ENCODE assay signal across 8 mouse cellular contexts in genomic region chr16:57243205-57243857, GRCm38 (mm10). TPM values are rescaled to one million over a fixed set of nuclear protein-coding genes. Genes with fewer than 3 reads are reported as not detected.
A peak's percentile ranks its signal among the peaks of the same experiment; 100 is the strongest.
DNase-seq lines count a peak whose midpoint lies in the region; ATAC-seq and TF ChIP-seq lines count a peak whose summit lies in the region.

No protein-coding gene starts in this region.

- intact Hi-C loops in gastrocnemius, postnatal 14 days (cut with DNase I; ENCODE audit: low total_unique reads): loop anchor here (2.0 to 5.0 kb wide), 2 partner anchors 157 to 349 kb away; no protein-coding TSS in a partner anchor
- intact Hi-C loops in gastrocnemius, postnatal 36 days (cut with DNase I): loop anchor here (2.0 to 5.0 kb wide), 3 partner anchors 155 to 354 kb away; no protein-coding TSS in a partner anchor

- DNase-seq in gastrocnemius, postnatal 14 days: peak; percentile 31
- DNase-seq in gastrocnemius, postnatal 36 days: no peak
- peak; percentile 57 for DNase-seq in limb, embryonic 14.5 days (ENCODE audit: low spot score)
- no peak for DNase-seq in stomach, postnatal 0 days (ENCODE audit: low spot score)
- DNase-seq in right cerebral cortex, postnatal 14 days: no peak

- no peaks in the 10 kb centered on the region for H3K9me3 ChIP-seq in ES-Bruce4 (replicated peaks; ENCODE audit: control insufficient read depth, insufficient read depth, low read length, poor library complexity, severe bottlenecking)
- no peaks in the 10 kb centered on the region for H3K9me3 ChIP-seq in heart, embryonic 16.5 days (replicated peaks; ENCODE audit: control insufficient read depth, low read length)
- no peaks in the 10 kb centered on the region for H3K9me3 ChIP-seq in limb, embryonic 14.5 days (ENCODE audit: control insufficient read depth, low read length)
- no peaks in the 10 kb centered on the region for H3K9me3 ChIP-seq in stomach, postnatal 0 days (ENCODE audit: control insufficient read depth, low read length)

- H3K27me3 ChIP-seq in ES-Bruce4 (ENCODE audit: control insufficient read depth, insufficient read depth, low read length, poor library complexity, severe bottlenecking): no peaks in the 10 kb centered on the region
- no peaks in the 10 kb centered on the region for H3K27me3 ChIP-seq in heart, embryonic 16.5 days (ENCODE audit: control insufficient read depth, insufficient read depth, low read length)
- no peaks in the 10 kb centered on the region for H3K27me3 ChIP-seq in limb, embryonic 14.5 days (ENCODE audit: control insufficient read depth, insufficient read depth, low read length)
- no peaks in the 10 kb centered on the region for H3K27me3 ChIP-seq in stomach, postnatal 0 days (ENCODE audit: control insufficient read depth, insufficient read depth, low read length)

- no peak overlapping the region for H3K4me2 ChIP-seq in heart, embryonic 16.5 days (ENCODE audit: low read depth, low read length)
- H3K4me2 ChIP-seq in limb, embryonic 14.5 days (replicated peaks; ENCODE audit: low read depth, low read length, severe bottlenecking): no peak overlapping the region
- no peak overlapping the region for H3K4me2 ChIP-seq in stomach, postnatal 0 days (replicated peaks; ENCODE audit: low read depth)

- ATAC-seq in heart, embryonic 16.5 days (replicated peaks; ENCODE audit: extremely low read depth, insufficient read depth, low FRiP score): peak; percentile 60
- ATAC-seq in limb, embryonic 14.5 days (ENCODE audit: low FRiP score, low read depth): peak; percentile 77
- ATAC-seq in stomach, postnatal 0 days (ENCODE audit: low FRiP score, low TSS enrichment): peak; percentile 26; the same call in 1 of the 2 replicates
- no peak for ATAC-seq in cerebellum, adult (ENCODE audit: insufficient number of reproducible peaks, low FRiP score, low TSS enrichment)

- TF ChIP-seq EP300 in ES-Bruce4 (IDR thresholded peaks at IDR 0.05; ENCODE audit: insufficient read depth, low read depth, low read length): peak; percentile 87
- TF ChIP-seq EP300 in stomach, postnatal 0 days (optimal IDR thresholded peaks at IDR 0.05): no peak

- H3K4me1 ChIP-seq in ES-Bruce4 (ENCODE audit: control insufficient read depth, insufficient read depth, low read length): peaks cover 8% of the 10 kb centered on the region
- H3K4me1 ChIP-seq in heart, embryonic 16.5 days (ENCODE audit: control insufficient read depth, insufficient read depth, low read length): no peaks in the 10 kb centered on the region
- peaks cover 9% of the 10 kb centered on the region; the same call in 1 of the 2 replicates for H3K4me1 ChIP-seq in limb, embryonic 14.5 days (ENCODE audit: control insufficient read depth, insufficient read depth, low read length)
- no peaks in the 10 kb centered on the region for H3K4me1 ChIP-seq in stomach, postnatal 0 days (replicated peaks; ENCODE audit: control insufficient read depth, insufficient read depth)

- H3K9ac ChIP-seq in ES-Bruce4 (ENCODE audit: low read depth, poor library complexity, severe bottlenecking): no peak overlapping the region
- H3K9ac ChIP-seq in heart, embryonic 16.5 days (ENCODE audit: low read length): no peak overlapping the region
- no peak overlapping the region for H3K9ac ChIP-seq in limb, embryonic 14.5 days (ENCODE audit: low read depth, low read length, severe bottlenecking)
- H3K9ac ChIP-seq in stomach, postnatal 0 days (ENCODE audit: low read length): no peak overlapping the region

- peak overlapping the region; percentile 56 for H3K27ac ChIP-seq in ES-Bruce4 (ENCODE audit: insufficient read depth, low read length)
- H3K27ac ChIP-seq in heart, embryonic 16.5 days (ENCODE audit: low read length): no peak overlapping the region
- H3K27ac ChIP-seq in limb, embryonic 14.5 days (replicated peaks; ENCODE audit: low read depth, low read length): no peak overlapping the region; the same call in 1 of the 2 replicates
- H3K27ac ChIP-seq in stomach, postnatal 0 days (replicated peaks): no peak overlapping the region

- TF ChIP-seq POLR2A in ES-Bruce4 (IDR thresholded peaks at IDR 0.05; ENCODE audit: insufficient read depth, low read length): no peak
- no peak for TF ChIP-seq POLR2A in limb, embryonic 14.5 days (IDR thresholded peaks at IDR 0.05; ENCODE audit: borderline replicate concordance, extremely low read depth, insufficient read depth, insufficient read length)

- no peaks in the 10 kb centered on the region for H3K36me3 ChIP-seq in ES-Bruce4 (ENCODE audit: control insufficient read depth, insufficient read depth, low read length, poor library complexity, severe bottlenecking)
- no peaks in the 10 kb centered on the region for H3K36me3 ChIP-seq in heart, embryonic 16.5 days (ENCODE audit: control insufficient read depth, insufficient read depth)
- H3K36me3 ChIP-seq in limb, embryonic 14.5 days (ENCODE audit: control insufficient read depth, insufficient read depth, low read length): no peaks in the 10 kb centered on the region
- H3K36me3 ChIP-seq in stomach, postnatal 0 days (ENCODE audit: control insufficient read depth, insufficient read depth, low read length): no peaks in the 10 kb centered on the region

- WGBS in heart, embryonic 16.5 days: 48% methylated on average over 10 of the region's 10 CpGs
- 20% methylated on average over 10 of the region's 10 CpGs for WGBS in limb, embryonic 14.5 days
- 45% methylated on average over 10 of the region's 10 CpGs for WGBS in stomach, postnatal 0 days

- H3K4me3 ChIP-seq in ES-Bruce4 (ENCODE audit: low read depth, low read length): no peak overlapping the region
- H3K4me3 ChIP-seq in heart, embryonic 16.5 days (ENCODE audit: low read length): no peak overlapping the region
- H3K4me3 ChIP-seq in limb, embryonic 14.5 days (replicated peaks; ENCODE audit: low read length): no peak overlapping the region
- H3K4me3 ChIP-seq in stomach, postnatal 0 days (ENCODE audit: low read depth, low read length): no peak overlapping the region

- peak; percentile 18 for TF ChIP-seq CTCF in ES-Bruce4 (IDR thresholded peaks at IDR 0.05; ENCODE audit: low read depth, low read length)
- peak; percentile 62 for TF ChIP-seq CTCF in stomach, postnatal 0 days (IDR thresholded peaks at IDR 0.05; ENCODE audit: low read depth)

RNA-seq across cellular contexts. Expression of gene Tbc1d23, which starts 12.0 kb away (rescaled TPM):
- 10 to 100 TPM; 17.8 to 18.4 TPM for total RNA-seq in gastrocnemius, postnatal 14 days (2021)
- 10 to 100 TPM; 16.4 to 17.6 TPM for total RNA-seq in gastrocnemius, postnatal 36 days (2021)
- 32.4 and 35.5 TPM in 2 replicates for polyA plus RNA-seq in ES-Bruce4 (2011; ENCODE audit: insufficient read depth, insufficient read length, low read depth, missing spikeins)
- 17.1 and 20.0 TPM in 2 replicates for polyA plus RNA-seq in heart, embryonic 16.5 days (2015; fragmentation: Nextera tagmentation; extraction: Ambion mirVana)
- polyA plus RNA-seq in limb, embryonic 14.5 days (2012; rRNA removed): 46.6 and 51.5 TPM in 2 replicates
- polyA plus RNA-seq in limb, embryonic 14.5 days (2014; fragmentation: Nextera tagmentation; extraction: Ambion mirVana): 38.9 and 44.0 TPM in 2 replicates
- polyA plus RNA-seq in stomach, postnatal 0 days (2015; fragmentation: Nextera tagmentation; extraction: Ambion mirVana): 16.9 and 17.1 TPM in 2 replicates

RNA-seq across cellular contexts. Expression of gene Tmem30c, which starts 49.3 kb away (rescaled TPM):
- total RNA-seq in gastrocnemius, postnatal 14 days (2021): not detected
- total RNA-seq in gastrocnemius, postnatal 36 days (2021): not detected
- 0.36 TPM in 1 of 2 replicates, not detected in the other for polyA plus RNA-seq in ES-Bruce4 (2011; ENCODE audit: insufficient read depth, insufficient read length, low read depth, missing spikeins)
- not detected in 2 replicates for polyA plus RNA-seq in heart, embryonic 16.5 days (2015; fragmentation: Nextera tagmentation; extraction: Ambion mirVana)
- 0.08 and 0.35 TPM in 2 replicates for polyA plus RNA-seq in limb, embryonic 14.5 days (2012; rRNA removed)
- not detected in 2 replicates for polyA plus RNA-seq in limb, embryonic 14.5 days (2014; fragmentation: Nextera tagmentation; extraction: Ambion mirVana)
- polyA plus RNA-seq in stomach, postnatal 0 days (2015; fragmentation: Nextera tagmentation; extraction: Ambion mirVana): 0.08 TPM in 1 of 2 replicates, not detected in the other

Comparison
In these comparisons a context has a peak if more than half of its experiments do, and no peak if none do; other contexts are left out.
1. DNase-seq: peak in gastrocnemius, postnatal 14 days (single experiment) and limb, embryonic 14.5 days (single experiment); none in gastrocnemius, postnatal 36 days (0 of 2), stomach, postnatal 0 days (single experiment) and right cerebral cortex, postnatal 14 days (single experiment).